Mouse (Mus musculus) hematopoietic multipotent progenitor cell, adult 10-12 weeks (in vitro differentiated cells): Measurements from ENCODE around the gene Fut1. TPM values are rescaled to one million over a fixed set of nuclear protein-coding genes. Genes with fewer than 3 reads are reported as not detected.

ENCODE experiments used
- polyA plus RNA-seq: library from polyadenylated mRNA; stranded (reverse); fragments of >175 nt; gene quantifications from 2 replicates; pipeline ENCODE4 v1.2.3, GENCODE M21; 2012; ENCODE audit warnings: low replicate concordance

Gene Fut1
- 0.18 and 0.93 TPM in 2 replicates for polyA plus RNA-seq

DNA sequence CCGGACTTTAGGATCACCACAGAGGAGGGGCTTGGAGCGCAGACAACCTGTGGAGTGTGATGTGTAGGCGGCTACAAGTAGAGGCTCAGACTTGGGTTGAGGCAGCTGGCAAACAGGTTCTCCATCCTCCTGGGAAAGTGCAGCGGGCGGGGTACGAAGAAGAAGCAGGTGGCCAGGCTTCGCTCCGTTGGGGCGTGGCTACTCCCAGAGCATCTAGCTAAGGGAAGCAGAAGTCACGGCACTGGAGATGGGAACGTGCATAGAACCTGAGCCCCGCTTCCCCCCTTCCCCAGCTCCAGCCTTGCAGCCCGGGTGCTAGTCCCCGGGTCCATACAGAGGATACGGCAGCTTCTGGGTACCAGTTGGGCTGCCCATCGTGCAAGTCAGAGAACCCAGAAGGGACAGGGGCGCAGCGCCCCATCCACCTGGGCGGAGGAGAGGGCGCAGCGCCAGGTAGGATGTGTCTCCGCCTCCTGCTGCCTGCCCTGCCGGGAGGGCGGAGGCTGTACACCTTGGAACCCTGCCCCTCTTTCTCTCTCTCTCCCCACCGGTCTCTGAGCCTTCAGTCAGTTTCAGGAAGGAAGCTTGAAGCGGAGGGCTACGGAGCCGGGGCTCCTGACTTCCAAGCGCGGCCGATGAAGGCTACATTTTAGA is at the start of gene Fut1:
Gene Fut1, plus strand, starts transcription at position 248 of the 654 bp plus-strand sequence.

DNA sequence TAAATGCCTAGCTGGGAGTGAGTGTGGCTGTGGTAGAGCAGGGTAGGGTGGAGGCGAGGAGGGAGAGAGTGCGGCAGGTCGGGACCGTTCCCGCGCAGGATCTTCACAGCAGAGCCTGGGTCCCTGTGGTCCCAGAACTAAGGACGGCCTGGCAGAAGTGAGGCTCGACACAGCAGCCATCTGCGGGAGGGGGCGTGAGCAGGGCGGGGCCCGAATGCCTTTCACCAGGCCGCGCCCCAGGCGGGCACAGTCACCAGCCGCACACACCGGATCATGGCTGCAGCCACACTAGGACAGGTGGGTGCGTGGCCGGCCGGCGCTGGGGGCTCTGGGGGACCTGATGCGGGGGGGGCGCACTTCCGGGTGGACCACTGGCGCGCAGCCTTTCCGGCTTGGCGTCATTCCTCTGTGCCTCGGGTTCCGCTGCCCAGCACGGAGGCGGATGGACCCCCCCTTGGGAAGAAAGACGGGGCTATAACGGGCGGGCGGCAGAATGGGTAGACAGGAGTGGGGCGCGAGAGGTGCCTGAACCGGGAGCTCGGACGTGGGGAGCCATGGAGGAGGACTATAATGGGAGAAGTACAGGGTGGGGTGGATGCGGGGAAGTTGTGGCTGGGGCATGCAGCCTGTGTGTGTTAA is 46.9 kb upstream of the Fut1 start, which contains the start of gene Bcat2:
Gene Bcat2, plus strand, starts transcription at position 51 of the 639 bp plus-strand sequence.

DNA sequence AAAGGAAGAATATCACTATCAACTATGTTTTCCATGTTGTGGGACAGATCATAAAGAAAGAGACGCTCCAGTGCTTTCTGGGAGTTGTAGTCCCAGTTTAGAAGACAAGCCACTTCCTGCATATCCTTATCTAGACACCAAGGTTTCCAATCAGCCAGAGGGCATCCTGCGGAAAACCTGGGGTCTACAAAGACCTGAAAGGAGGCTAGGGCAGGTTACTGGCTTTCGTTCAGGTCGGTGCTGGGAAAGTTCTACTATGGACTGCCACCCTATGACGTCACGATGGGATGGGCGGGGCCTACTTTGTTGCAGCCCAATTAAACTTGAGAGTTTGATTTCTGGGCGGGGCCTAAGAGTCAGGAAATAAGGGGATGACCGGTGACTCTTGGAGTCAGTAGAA is 4.4 kb downstream of the Fut1 start, which contains the start of gene Izumo1:
Gene Izumo1, plus strand, starts transcription at position 369 of the 400 bp plus-strand sequence.

DNA sequence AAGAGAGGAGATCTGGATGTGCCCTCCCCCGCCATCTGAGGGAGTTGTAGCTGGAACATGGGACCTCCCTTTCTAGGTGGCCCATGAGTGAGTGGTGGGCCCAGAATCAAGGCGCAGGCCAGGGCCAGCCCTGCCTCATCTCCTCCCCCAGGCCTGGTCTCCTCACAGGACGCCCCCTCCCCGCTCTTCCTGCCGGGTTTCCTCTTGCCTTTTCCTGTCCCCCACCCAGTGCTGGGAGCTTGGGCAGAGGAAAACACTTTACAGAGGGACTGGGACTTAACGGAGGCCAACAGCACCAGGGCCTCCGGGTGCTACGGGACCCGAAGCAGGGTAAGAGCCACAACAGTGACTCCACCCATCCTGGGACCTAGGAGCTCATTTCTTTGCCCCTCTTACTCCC is 10.2 kb downstream of the Fut1 start, which contains the start of gene Rasip1:
Gene Rasip1, plus strand, starts transcription at position 228 of the 400 bp plus-strand sequence.

DNA sequence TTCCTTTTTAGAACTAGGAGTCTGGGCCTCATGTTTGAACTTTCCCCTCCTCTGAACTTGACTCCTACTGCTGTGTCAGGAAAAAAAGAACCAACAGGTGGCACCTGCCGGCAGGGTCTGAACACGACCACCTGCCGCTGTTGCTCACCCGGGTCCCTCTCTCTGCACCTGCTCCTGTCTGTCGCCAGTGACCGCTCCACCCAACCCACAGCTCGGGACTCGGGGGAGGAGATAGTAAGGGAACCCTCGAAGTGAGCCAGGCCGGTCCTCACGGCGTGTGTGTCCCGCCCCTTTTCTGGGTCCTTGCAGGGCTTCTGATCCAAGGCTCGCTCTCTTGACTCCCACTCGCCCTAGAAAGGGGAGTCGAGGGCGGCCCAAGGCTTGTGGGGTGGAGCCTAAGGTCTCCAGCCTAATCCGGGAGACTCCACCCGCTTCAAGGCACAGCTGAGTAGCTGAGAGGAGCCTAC is 22.5 kb downstream of the Fut1 start, which contains the start of gene Mamstr:
Gene Mamstr, plus strand, starts transcription at position 417 of the 467 bp plus-strand sequence.

DNA sequence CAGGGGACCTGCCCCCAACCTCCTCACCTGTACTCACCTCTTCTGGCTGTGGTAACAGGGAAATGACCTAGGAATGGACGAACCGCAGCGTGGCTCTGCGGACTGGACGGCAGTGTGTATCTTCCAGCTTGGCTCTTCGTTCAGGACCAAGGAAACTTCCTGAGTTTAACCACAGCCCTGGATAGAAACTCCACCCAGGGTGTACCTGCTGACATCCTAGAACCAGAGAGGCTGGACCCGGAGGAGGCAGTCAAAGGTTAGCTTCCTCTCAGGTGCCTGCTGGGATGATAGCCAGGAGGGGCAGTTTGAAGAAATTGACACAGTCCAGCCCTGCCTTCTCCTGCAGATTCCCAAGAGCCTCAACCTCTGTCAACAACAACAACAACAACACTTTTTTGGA is 49.1 kb downstream of the Fut1 start, which contains the start of gene Fut2:
Gene Fut2, minus strand, starts transcription at position 234 of the 400 bp plus-strand sequence.

Other genes starting within 250 kb of the Fut1 start
- 0.53 TPM in 1 of 2 replicates, not detected in the other for gene Lin7b, start 246.7 kb upstream of the Fut1 start, polyA plus RNA-seq
- gene Snrnp70, start 221.5 kb upstream of the Fut1 start, polyA plus RNA-seq = 628 and 1,029 TPM in 2 replicates
- not detected in 2 replicates for gene Kcna7, start 211.6 kb upstream of the Fut1 start, polyA plus RNA-seq
- gene Ntf5, start 203.6 kb upstream of the Fut1 start, polyA plus RNA-seq = 0.08 and 0.28 TPM in 2 replicates
- gene Lhb, start 196.5 kb upstream of the Fut1 start, polyA plus RNA-seq = not detected in 2 replicates
- gene Gys1, start 182.4 kb upstream of the Fut1 start, polyA plus RNA-seq = 15.9 and 25.8 TPM in 2 replicates
- 87.7 and 154 TPM in 2 replicates for gene Ruvbl2, start 179.2 kb upstream of the Fut1 start, polyA plus RNA-seq
- gene Ftl1, start 157.4 kb upstream of the Fut1 start, polyA plus RNA-seq = 6,376 and 13,145 TPM in 2 replicates
- 173 and 185 TPM in 2 replicates for gene Bax, start 150.4 kb upstream of the Fut1 start, polyA plus RNA-seq
- not detected in 2 replicates for gene Tulp2, start 135.4 kb upstream of the Fut1 start, polyA plus RNA-seq
- not detected in 2 replicates for gene Gm45808, start 130.5 kb upstream of the Fut1 start, polyA plus RNA-seq
- 0.81 and 2.1 TPM in 2 replicates for gene Dhdh, start 128.5 kb upstream of the Fut1 start, polyA plus RNA-seq
- gene Nucb1, start 106.9 kb upstream of the Fut1 start, polyA plus RNA-seq = 224 and 245 TPM in 2 replicates
- 60.5 and 214 TPM in 2 replicates for gene Ppp1r15a, start 91.0 kb upstream of the Fut1 start, polyA plus RNA-seq
- gene Plekha4, start 91.0 kb upstream of the Fut1 start, polyA plus RNA-seq = 0.77 and 1.2 TPM in 2 replicates
- gene Hsd17b14, start 62.4 kb upstream of the Fut1 start, polyA plus RNA-seq = 0.28 and 0.90 TPM in 2 replicates
- gene Bcat2, start 47.1 kb upstream of the Fut1 start, polyA plus RNA-seq = 14.0 and 38.4 TPM in 2 replicates
- gene Fgf21, start 1.8 kb upstream of the Fut1 start, polyA plus RNA-seq = 0.17 TPM in 1 of 2 replicates, not detected in the other
- gene Izumo1, start 4.5 kb downstream of the Fut1 start, polyA plus RNA-seq = 0.25 and 0.31 TPM in 2 replicates
- gene Rasip1, start 10.2 kb downstream of the Fut1 start, polyA plus RNA-seq = 3.0 and 3.6 TPM in 2 replicates
- 0.20 and 0.42 TPM in 2 replicates for gene Mamstr, start 22.7 kb downstream of the Fut1 start, polyA plus RNA-seq
- not detected in 2 replicates for gene Fut2, start 49.1 kb downstream of the Fut1 start, polyA plus RNA-seq
- 1.4 and 3.5 TPM in 2 replicates for gene Ntn5, start 66.7 kb downstream of the Fut1 start, polyA plus RNA-seq
- 0.18 and 0.44 TPM in 2 replicates for gene Sec1, start 77.1 kb downstream of the Fut1 start, polyA plus RNA-seq
- gene Car11, start 82.6 kb downstream of the Fut1 start, polyA plus RNA-seq = 1.5 and 3.9 TPM in 2 replicates
- 18.0 and 48.2 TPM in 2 replicates for gene Dbp, start 87.8 kb downstream of the Fut1 start, polyA plus RNA-seq
- 7,990 and 13,125 TPM in 2 replicates for gene Rpl18, start 98.2 kb downstream of the Fut1 start, polyA plus RNA-seq
- 102 and 136 TPM in 2 replicates for gene Sphk2, start 100.7 kb downstream of the Fut1 start, polyA plus RNA-seq
- 0.07 and 0.22 TPM in 2 replicates for gene Fam83e, start 103.9 kb downstream of the Fut1 start, polyA plus RNA-seq
- gene Spaca4, start 108.5 kb downstream of the Fut1 start, polyA plus RNA-seq = not detected in 2 replicates
- 0.64 and 3.0 TPM in 2 replicates for gene Lmtk3, start 166.4 kb downstream of the Fut1 start, polyA plus RNA-seq
- 0.58 TPM in 1 of 2 replicates, not detected in the other for gene Sult2b1, start 167.4 kb downstream of the Fut1 start, polyA plus RNA-seq
- gene Cyth2, start 197.3 kb downstream of the Fut1 start, polyA plus RNA-seq = 74.7 and 269 TPM in 2 replicates
- 0.83 and 0.94 TPM in 2 replicates for gene Kcnj14, start 207.5 kb downstream of the Fut1 start, polyA plus RNA-seq
- gene Grwd1, start 213.7 kb downstream of the Fut1 start, polyA plus RNA-seq = 20.9 and 22.6 TPM in 2 replicates